Mouse (Mus musculus): Measurements from ENCODE around the gene Cacng1.

Cacng1 gene

DNA sequence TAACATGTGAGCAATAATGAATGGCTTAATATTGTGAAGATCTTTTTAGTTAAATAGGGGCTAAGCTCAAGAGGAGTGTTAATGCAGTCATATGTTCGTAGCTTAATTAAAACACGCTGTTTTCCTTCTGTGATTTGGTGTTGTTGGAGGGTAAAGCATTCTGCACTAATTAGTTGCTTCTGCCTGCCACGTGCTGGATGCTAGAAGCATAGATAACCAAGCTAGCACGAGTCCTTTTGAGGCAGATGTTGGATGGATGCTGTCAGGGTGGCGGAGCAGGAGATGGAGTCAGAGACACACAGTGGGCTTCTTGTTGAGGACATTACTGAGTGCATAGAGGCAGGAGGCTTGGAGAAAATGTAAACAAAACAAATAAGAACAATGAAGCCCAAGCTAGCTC is 59.2 kb downstream of the Cacng1 start:
- no peak for DNase-seq (ENCODE audit: low spot score in 2 of 2)

DNA sequence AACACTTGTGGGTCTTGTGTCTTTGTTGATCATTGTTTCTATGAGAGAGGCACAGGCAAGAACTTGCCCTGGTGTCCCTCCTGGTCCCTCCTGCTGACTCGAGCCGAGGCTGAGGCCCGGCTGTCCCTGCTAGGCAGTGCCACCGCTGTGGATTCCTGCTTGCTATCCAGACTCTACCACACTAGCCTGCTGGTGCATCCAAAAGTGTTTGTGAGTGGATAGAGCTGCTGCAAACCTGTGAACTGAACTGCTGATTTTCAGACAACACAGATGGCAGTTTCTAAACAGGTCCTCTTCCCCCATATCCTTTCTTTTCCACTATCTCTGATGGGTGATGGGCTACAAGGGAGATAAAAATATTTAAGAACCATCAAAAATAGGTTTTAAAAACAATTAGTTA is 60.8 kb downstream of the Cacng1 start:
- DNase-seq (ENCODE audit: low spot score in 2 of 2), result no peak

All from thymus, postnatal 10 days (tissue).